Mouse (Mus musculus) stomach, postnatal 0 days (tissue): ENCODE data around the gene Cd37.

ENCODE experiments used
- CTCF ChIP-seq: IDR thresholded peaks from 2 replicates; pipeline ENCODE4 v1.5.1; 2016; ENCODE audit warnings: antibody characterized with exemption, low read depth, mild to moderate bottlenecking, moderate library complexity
- EP300 ChIP-seq: optimal IDR thresholded peaks from 2 replicates; pipeline ENCODE3; 2016; ENCODE audit warnings: antibody characterized with exemption

- no peak for TF ChIP-seq CTCF
- TF ChIP-seq EP300 = no peak
These were observed 40.0 kb downstream of the Cd37 start for GRCm38 (mm10) chr7:45198961-45199360.
